Mouse (Mus musculus) limb, embryonic 15.5 days (tissue): Measurements from ENCODE around the gene Smco4. TPM values are rescaled to one million over a fixed set of nuclear protein-coding genes. Genes with fewer than 3 reads are reported as not detected.

Source experiments
- ATAC-seq: fragments of 200-750 bp; cut with Nextera tagmentation; 2 replicates; pipeline ENCODE4 v1.8.0; 2017; ENCODE audit warnings: low read depth, moderate TSS enrichment; ENCODE audit not compliant: insufficient number of reproducible peaks, low FRiP score, low TSS enrichment
- H3K27ac ChIP-seq: fragments of 300-500 bp; sonication (generic); 2 replicates; pipeline ENCODE4 v1.5.1; 2015; ENCODE audit warnings: moderate library complexity, mild to moderate bottlenecking, inconsistent platforms
- H3K27me3 ChIP-seq: fragments of 300-500 bp; sonication (generic); 2 replicates; pipeline ENCODE4 v1.6.1; 2015; ENCODE audit warnings: inconsistent platforms
- H3K36me3 ChIP-seq: fragments of 300-500 bp; sonication (generic); 2 replicates; pipeline ENCODE4 v1.6.1; 2015; ENCODE audit warnings: inconsistent platforms
- H3K4me1 ChIP-seq: fragments of 300-500 bp; sonication (generic); 2 replicates; pipeline ENCODE4 v1.6.1; 2015; ENCODE audit warnings: inconsistent platforms
- H3K4me2 ChIP-seq: fragments of 300-500 bp; sonication (generic); 2 replicates; pipeline ENCODE4 v1.6.1; 2015; ENCODE audit warnings: mild to moderate bottlenecking, inconsistent platforms
- H3K4me3 ChIP-seq: fragments of 300-500 bp; sonication (generic); 2 replicates; pipeline ENCODE4 v1.5.1; 2015; ENCODE audit warnings: mild to moderate bottlenecking, inconsistent platforms
- H3K9ac ChIP-seq: fragments of 300-500 bp; sonication (generic); 2 replicates; pipeline ENCODE4 v1.6.1; 2015; ENCODE audit warnings: inconsistent platforms
- H3K9me3 ChIP-seq: fragments of 300-500 bp; sonication (generic); 2 replicates; pipeline ENCODE4 v1.6.1; 2016; ENCODE audit warnings: inconsistent platforms
- WGBS: fragments of 180-500 bp; shearing (Covaris S2); methylation state at CpG from one replicate; pipeline ENCODE4 v1.1.7; 2015; 5-methylcytosine and 5-hydroxymethylcytosine counted together
- polyA plus RNA-seq: library from polyadenylated mRNA; unstranded; fragments of >200 nt; fragmentation: Nextera tagmentation; extraction: Ambion mirVana; gene quantifications from 2 replicates; pipeline ENCODE4 v1.2.1, GENCODE M21; 2015

The Smco4 gene
- 3.9 and 4.8 TPM in 2 replicates for polyA plus RNA-seq

- Histone ChIP-seq H3K27ac (peak within 1 kb of the TSS; percentile 77), H3K9me3 (no peaks in the 10 kb centered on the region), H3K4me1 (peaks cover 35% of the 10 kb centered on the region), H3K4me3 (peak within 1 kb of the TSS; percentile 81), H3K4me2 (peak within 1 kb of the TSS; percentile 86), H3K36me3 (no peaks in the 10 kb centered on the region), H3K9ac (peak within 1 kb of the TSS; percentile 88), H3K27me3 (no peaks in the 10 kb centered on the region; the same call in 1 of the 2 replicates)
- ATAC-seq: peak; percentile 71
- WGBS: under 1% methylated on average over 93 of the region's 101 CpGs
Observed at GRCm38 (mm10) chr9:15493235-15493924, at the start of gene Smco4. Smco4 (plus strand) TSS chr9:15493432.

- H3K9me3 ChIP-seq: no peaks in the 10 kb centered on the region
- H3K9ac ChIP-seq: no peak overlapping the region
- no peak for ATAC-seq
- H3K4me1 ChIP-seq: peaks cover 4% of the 10 kb centered on the region; the same call in 1 of the 2 replicates
- no peaks in the 10 kb centered on the region for H3K27me3 ChIP-seq
- H3K36me3 ChIP-seq: no peaks in the 10 kb centered on the region
- no peak overlapping the region for H3K4me2 ChIP-seq
- 79% methylated on average over 2 of the region's 2 CpGs for WGBS
- H3K27ac ChIP-seq: no peak overlapping the region
- no peak overlapping the region for H3K4me3 ChIP-seq
Observed at GRCm38 (mm10) chr9:15447397-15447796, 45.8 kb upstream of the Smco4 start.

GRCm38 (mm10) chr9:15450921-15451320 lies 42.3 kb upstream of the Smco4 start:
- Histone ChIP-seq H3K9ac (no peak overlapping the region), H3K9me3 (no peaks in the 10 kb centered on the region), H3K27me3 (no peaks in the 10 kb centered on the region), H3K36me3 (no peaks in the 10 kb centered on the region), H3K4me1 (peaks cover 4% of the 10 kb centered on the region; the same call in 1 of the 2 replicates), H3K27ac (no peak overlapping the region), H3K4me3 (no peak overlapping the region), H3K4me2 (no peak overlapping the region)
- no peak for ATAC-seq
- WGBS: 41% methylated on average over 5 of the region's 5 CpGs

GRCm38 (mm10) chr9:15472256-15472655 lies 21.0 kb upstream of the Smco4 start:
- Histone ChIP-seq H3K4me3 (no peak overlapping the region), H3K27me3 (no peaks in the 10 kb centered on the region), H3K9me3 (no peaks in the 10 kb centered on the region), H3K36me3 (no peaks in the 10 kb centered on the region), H3K4me2 (no peak overlapping the region), H3K27ac (no peak overlapping the region), H3K4me1 (no peaks in the 10 kb centered on the region), H3K9ac (no peak overlapping the region)
- ATAC-seq: no peak
- WGBS: 71% methylated on average over 4 of the region's 4 CpGs

GRCm38 (mm10) chr9:15473206-15473605 lies 20.0 kb upstream of the Smco4 start:
- no peak overlapping the region for H3K4me3 ChIP-seq
- H3K27me3 ChIP-seq: no peaks in the 10 kb centered on the region
- WGBS: 85% methylated on average over 1 of the region's 1 CpGs

GRCm38 (mm10) chr9:15477556-15477955 lies 15.7 kb upstream of the Smco4 start:
- Histone ChIP-seq H3K9ac (no peak overlapping the region), H3K27ac (no peak overlapping the region), H3K4me2 (no peak overlapping the region), H3K36me3 (no peaks in the 10 kb centered on the region), H3K27me3 (no peaks in the 10 kb centered on the region), H3K4me3 (no peak overlapping the region), H3K9me3 (no peaks in the 10 kb centered on the region), H3K4me1 (no peaks in the 10 kb centered on the region)
- 85% methylated on average over 10 of the region's 10 CpGs for WGBS
- ATAC-seq: no peak

More at GRCm38 (mm10) chr9:15473206-15473605, 20.0 kb upstream of the Smco4 start:
- Histone ChIP-seq H3K27ac (no peak overlapping the region), H3K4me1 (no peaks in the 10 kb centered on the region), H3K9me3 (no peaks in the 10 kb centered on the region), H3K36me3 (no peaks in the 10 kb centered on the region), H3K9ac (no peak overlapping the region), H3K4me2 (no peak overlapping the region)
- no peak for ATAC-seq

- H3K9me3 ChIP-seq: no peaks in the 10 kb centered on the region
- peaks cover under 1% of the 10 kb centered on the region; the same call in 1 of the 2 replicates for H3K4me1 ChIP-seq
- no peak overlapping the region for H3K9ac ChIP-seq
- ATAC-seq: no peak
- no peak overlapping the region for H3K4me3 ChIP-seq
- no peak overlapping the region for H3K4me2 ChIP-seq
- no peak overlapping the region for H3K27ac ChIP-seq
- H3K27me3 ChIP-seq: no peaks in the 10 kb centered on the region
- WGBS: 57% methylated on average over 2 of the region's 2 CpGs
- H3K36me3 ChIP-seq: no peaks in the 10 kb centered on the region
Observed at GRCm38 (mm10) chr9:15487682-15488424, 5.4 kb upstream of the Smco4 start.

GRCm38 (mm10) chr9:15489293-15489692 lies 3.9 kb upstream of the Smco4 start:
- peaks cover 9% of the 10 kb centered on the region for H3K4me1 ChIP-seq
- no peak overlapping the region for H3K27ac ChIP-seq
- no peak overlapping the region for H3K4me2 ChIP-seq
- no peaks in the 10 kb centered on the region for H3K9me3 ChIP-seq
- no peaks in the 10 kb centered on the region for H3K36me3 ChIP-seq
- ATAC-seq: no peak
- no peak overlapping the region for H3K9ac ChIP-seq
- no peaks in the 10 kb centered on the region for H3K27me3 ChIP-seq
- H3K4me3 ChIP-seq: no peak overlapping the region

- no peaks in the 10 kb centered on the region for H3K36me3 ChIP-seq
- no peaks in the 10 kb centered on the region for H3K9me3 ChIP-seq
- no peak for ATAC-seq
- no peak overlapping the region for H3K4me2 ChIP-seq
- WGBS: 73% methylated on average over 8 of the region's 8 CpGs
- H3K4me3 ChIP-seq: no peak overlapping the region
- no peak overlapping the region for H3K9ac ChIP-seq
- H3K27ac ChIP-seq: no peak overlapping the region
- no peaks in the 10 kb centered on the region for H3K27me3 ChIP-seq
- H3K4me1 ChIP-seq: peaks cover 17% of the 10 kb centered on the region
Observed at GRCm38 (mm10) chr9:15490331-15491100, 2.7 kb upstream of the Smco4 start.

- no peaks in the 10 kb centered on the region for H3K9me3 ChIP-seq
- no peak overlapping the region for H3K4me2 ChIP-seq
- peaks cover 26% of the 10 kb centered on the region for H3K4me1 ChIP-seq
- no peaks in the 10 kb centered on the region for H3K36me3 ChIP-seq
- H3K9ac ChIP-seq: no peak overlapping the region
- WGBS: 81% methylated on average over 4 of the region's 4 CpGs
- no peak overlapping the region for H3K27ac ChIP-seq
- H3K27me3 ChIP-seq: no peaks in the 10 kb centered on the region
- no peak for ATAC-seq
- H3K4me3 ChIP-seq: no peak overlapping the region
Observed at GRCm38 (mm10) chr9:15491686-15492085, 1.5 kb upstream of the Smco4 start.

GRCm38 (mm10) chr9:15492401-15492800 lies 831 bp upstream of the Smco4 start:
- H3K27ac ChIP-seq: no peak overlapping the region
- 53% methylated on average over 9 of the region's 9 CpGs for WGBS
- H3K4me3 ChIP-seq: no peak overlapping the region
- no peak overlapping the region for H3K4me2 ChIP-seq
- peaks cover 31% of the 10 kb centered on the region for H3K4me1 ChIP-seq
- H3K27me3 ChIP-seq: no peaks in the 10 kb centered on the region
- no peak overlapping the region for H3K9ac ChIP-seq
- H3K9me3 ChIP-seq: no peaks in the 10 kb centered on the region
- no peaks in the 10 kb centered on the region for H3K36me3 ChIP-seq
- ATAC-seq: no peak
